9 mouse cellular contexts compared by ENCODE assay signal in the genomic region with DNA sequence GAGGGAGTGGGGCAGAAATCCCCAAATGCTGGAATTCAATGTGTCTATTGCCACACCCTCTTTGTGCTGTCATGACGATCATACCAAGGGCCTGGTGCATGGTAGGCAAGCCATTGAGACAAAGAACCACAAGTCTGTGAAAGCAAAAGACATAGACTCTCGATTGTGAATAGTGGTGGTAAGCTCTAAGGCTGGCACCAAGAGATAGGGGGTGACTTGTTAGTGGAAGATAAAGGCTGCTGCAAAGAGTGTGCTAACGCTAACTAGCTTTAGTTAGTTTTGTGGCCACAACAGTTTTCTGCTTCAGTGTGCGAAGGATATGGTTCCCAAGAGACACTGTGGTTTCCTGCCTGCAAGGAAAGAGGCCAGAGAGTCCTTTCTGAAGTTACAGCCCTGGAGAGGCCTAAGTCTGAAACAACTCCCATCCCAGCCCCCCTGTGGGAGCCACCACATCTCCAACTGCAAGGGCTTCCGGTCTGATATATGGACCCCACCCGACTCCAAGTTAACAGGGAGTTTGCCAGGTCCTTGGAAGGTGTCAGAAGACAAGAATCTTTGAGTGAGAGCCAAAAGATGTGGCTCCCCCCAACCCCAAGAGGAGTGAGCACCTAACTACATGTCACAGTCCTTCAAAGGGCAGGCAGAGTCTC. TPM values are rescaled to one million over a fixed set of nuclear protein-coding genes. Genes with fewer than 3 reads are reported as not detected.
DNase-seq lines count a peak whose midpoint lies in the region; ATAC-seq lines count a peak whose summit lies in the region.
"Had no signal": no experiment of that assay in that cellular context is flagged by ENCODE, and none has a peak within 500 bp of the region (broad histone marks: within the 10 kb centered on the region; RNA-seq: fewer than 3 reads in every experiment).

No protein-coding gene starts in this region.

- DNase-seq in 416B (ENCODE audit: low read depth), result peak; percentile 75
- peak; percentile 93 for DNase-seq in MEL-GATA-1-ER (ENCODE audit: extremely low read depth, low read depth)
- peak; percentile 59 for DNase-seq in heart, adult 8-10 months (ENCODE audit: low spot score)
- DNase-seq in lung, postnatal 4 days, result peak; percentile 43 to 60
- no peak for DNase-seq in urinary bladder, postnatal 36 days (ENCODE audit: low spot score in 2 of 2)
- no peak for DNase-seq in T-cell, adult 2 months (ENCODE audit: low spot score)
- no peak for DNase-seq in thymus, postnatal 14 days

- H3K36me3 ChIP-seq in kidney, embryonic 15.5 days, result no peaks in the 10 kb centered on the region

- peak; percentile 28; the same call in 1 of the 2 replicates for ATAC-seq in kidney, embryonic 15.5 days (replicated peaks; ENCODE audit: low FRiP score)

- H3K27ac ChIP-seq in kidney, embryonic 15.5 days, result peak overlapping the region; percentile 94

- H3K27me3 ChIP-seq in kidney, embryonic 15.5 days, result no peaks in the 10 kb centered on the region

- no peaks in the 10 kb centered on the region for H3K9me3 ChIP-seq in kidney, embryonic 15.5 days (replicated peaks)

- no peak overlapping the region for H3K4me3 ChIP-seq in kidney, embryonic 15.5 days (replicated peaks)

- H3K4me2 ChIP-seq in kidney, embryonic 15.5 days, result peak overlapping the region; percentile 82

- no peak overlapping the region for H3K9ac ChIP-seq in kidney, embryonic 15.5 days

- H3K4me1 ChIP-seq in kidney, embryonic 15.5 days, result peaks cover 26% of the 10 kb centered on the region

- WGBS in kidney, embryonic 15.5 days, result 51% methylated on average over 6 of the region's 6 CpGs

RNA-seq across cellular contexts. Expression of gene B4galnt4, which starts 13.8 kb away (rescaled TPM):
- total RNA-seq in heart, adult 8-10 months (2022), result not detected
- 12.4 and 15.4 TPM in 2 replicates for polyA plus RNA-seq in kidney, embryonic 15.5 days (2015; fragmentation: Nextera tagmentation; extraction: Ambion mirVana)
- total RNA-seq: heart, adult 18-20 months had no signal

RNA-seq across cellular contexts. Expression of gene Gm17387, which starts 18.1 kb away (rescaled TPM):
- not detected for total RNA-seq in heart, adult 8-10 months (2022)
- polyA plus RNA-seq in kidney, embryonic 15.5 days (2015; fragmentation: Nextera tagmentation; extraction: Ambion mirVana), result not detected in 2 replicates
- total RNA-seq: heart, adult 18-20 months had no signal

RNA-seq across cellular contexts. Expression of gene Ifitm6, which starts 29.3 kb away (rescaled TPM):
- total RNA-seq in heart, adult 8-10 months (2022), result 1 to 10 TPM in 1 of 4 experiments, not detected in 3; 4.9 TPM
- 1.3 and 2.2 TPM in 2 replicates for polyA plus RNA-seq in kidney, embryonic 15.5 days (2015; fragmentation: Nextera tagmentation; extraction: Ambion mirVana)
- total RNA-seq: heart, adult 18-20 months had no signal

RNA-seq across cellular contexts. Expression of gene Pkp3, which starts 31.0 kb away (rescaled TPM):
- total RNA-seq in heart, adult 8-10 months (2022), result under 1 TPM; 0.19 to 0.35 (median 0.27) TPM
- polyA plus RNA-seq in kidney, embryonic 15.5 days (2015; fragmentation: Nextera tagmentation; extraction: Ambion mirVana), result 7.8 and 7.9 TPM in 2 replicates

RNA-seq across cellular contexts. Expression of gene Ifitm3, which starts 36.5 kb away (rescaled TPM):
- 100 to 1,000 TPM in 1 of 4 experiments, 10 to 100 TPM in 3; 83.5 to 104 (median 88.4) TPM for total RNA-seq in heart, adult 8-10 months (2022)
- 187 and 205 TPM in 2 replicates for polyA plus RNA-seq in kidney, embryonic 15.5 days (2015; fragmentation: Nextera tagmentation; extraction: Ambion mirVana)

Comparison
In these comparisons a context has a peak if more than half of its experiments do, and no peak if none do; other contexts are left out.
1. DNase-seq: peak in 416B (single experiment), MEL-GATA-1-ER (single experiment), heart, adult 8-10 months (single experiment) and lung, postnatal 4 days (2 of 2); none in urinary bladder, postnatal 36 days (0 of 2), T-cell, adult 2 months (single experiment) and thymus, postnatal 14 days (single experiment).